Mouse (Mus musculus) midbrain, embryonic 16.5 days (tissue): ENCODE data around the gene Plpp3. TPM values are rescaled to one million over a fixed set of nuclear protein-coding genes. Genes with fewer than 3 reads are reported as not detected.

ENCODE experiments used
- ATAC-seq: fragments of 200-750 bp; cut with Nextera tagmentation; 2 replicates; pipeline ENCODE4 v1.8.0; 2017; ENCODE audit warnings: moderate TSS enrichment
- H3K27ac ChIP-seq: fragments of 300-500 bp; sonication (generic); 2 replicates; pipeline ENCODE4 v1.5.1; 2014; ENCODE audit warnings: mild to moderate bottlenecking, low read length, mixed read lengths
- H3K27me3 ChIP-seq: fragments of 300-500 bp; sonication (generic); 2 replicates; pipeline ENCODE4 v1.6.1; 2014; ENCODE audit warnings: low read depth, low read length, mixed read lengths; ENCODE audit not compliant: control insufficient read depth, insufficient read depth
- H3K36me3 ChIP-seq: fragments of 300-500 bp; sonication (generic); 2 replicates; pipeline ENCODE4 v1.6.1; 2014; ENCODE audit warnings: mild to moderate bottlenecking, low read length, moderate library complexity, mixed read lengths; ENCODE audit not compliant: control insufficient read depth, insufficient read depth
- H3K4me1 ChIP-seq: fragments of 300-500 bp; sonication (generic); 2 replicates; pipeline ENCODE4 v1.6.1; 2014; ENCODE audit warnings: mild to moderate bottlenecking, low read length, mixed read lengths; ENCODE audit not compliant: control insufficient read depth, insufficient read depth
- H3K4me2 ChIP-seq: fragments of 300-500 bp; sonication (generic); 2 replicates; pipeline ENCODE4 v1.6.1; 2014; ENCODE audit warnings: mild to moderate bottlenecking, low read length, mixed read lengths
- H3K4me3 ChIP-seq: fragments of 300-500 bp; sonication (generic); 2 replicates; pipeline ENCODE4 v1.5.1; 2014; ENCODE audit warnings: low read depth, mild to moderate bottlenecking, low read length, moderate library complexity, mixed read lengths
- H3K9ac ChIP-seq: fragments of 300-500 bp; sonication (generic); 2 replicates; pipeline ENCODE4 v1.6.1; 2014; ENCODE audit warnings: low read depth, low read length, mixed read lengths
- H3K9me3 ChIP-seq: fragments of 300-500 bp; sonication (generic); replicated peaks from 2 replicates; pipeline ENCODE4 v1.6.1; 2014; ENCODE audit warnings: mild to moderate bottlenecking, low read length, mixed read lengths; ENCODE audit not compliant: control insufficient read depth, poor library complexity, severe bottlenecking
- WGBS: fragments of 180-500 bp; shearing (Covaris S2); extraction: QIAGEN DNeasy Blood & Tissue Kit; methylation state at CpG from one replicate; pipeline ENCODE4 v1.1.7; 2014; 5-methylcytosine and 5-hydroxymethylcytosine counted together
- polyA plus RNA-seq: library from polyadenylated mRNA; unstranded; fragments of >200 nt; fragmentation: Nextera tagmentation; extraction: Ambion mirVana; gene quantifications from 2 replicates; pipeline ENCODE4 v1.2.1, GENCODE M21; 2015

The Plpp3 gene
- polyA plus RNA-seq, 1 experiment from 2014 or later = 102 TPM

DNA sequence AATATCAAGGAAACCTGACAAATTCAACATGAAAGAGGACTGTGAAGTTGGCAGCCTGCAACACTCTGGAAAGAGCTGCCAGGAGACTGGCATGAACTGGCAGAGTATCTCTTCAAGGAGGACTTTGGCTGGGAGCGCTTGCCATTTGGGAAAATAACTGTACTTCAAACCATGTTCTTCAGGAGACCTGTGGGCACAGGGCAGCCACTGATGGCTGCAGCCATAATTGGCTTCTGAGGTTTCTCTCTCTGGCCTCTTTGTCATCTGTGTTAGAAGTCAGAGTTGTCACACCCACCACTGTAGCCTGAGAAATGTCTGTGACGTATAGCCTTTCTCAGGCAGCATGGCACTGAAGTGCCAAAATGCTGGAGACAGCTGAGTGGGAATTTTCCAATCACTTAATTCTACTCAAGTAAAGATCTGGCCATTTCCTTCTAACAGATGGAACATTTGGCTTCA is 46.2 kb downstream of the Plpp3 start:
- H3K9ac ChIP-seq = no peak overlapping the region
- no peaks in the 10 kb centered on the region; the same call in 1 of the 2 replicates for H3K4me1 ChIP-seq
- H3K4me2 ChIP-seq = no peak overlapping the region
- H3K36me3 ChIP-seq = no peaks in the 10 kb centered on the region
- WGBS = 72% methylated on average over 2 of the region's 2 CpGs
- no peak for ATAC-seq
- H3K4me3 ChIP-seq = no peak overlapping the region
- H3K27ac ChIP-seq = no peak overlapping the region
- no peaks in the 10 kb centered on the region for H3K27me3 ChIP-seq
- H3K9me3 ChIP-seq = no peaks in the 10 kb centered on the region

DNA sequence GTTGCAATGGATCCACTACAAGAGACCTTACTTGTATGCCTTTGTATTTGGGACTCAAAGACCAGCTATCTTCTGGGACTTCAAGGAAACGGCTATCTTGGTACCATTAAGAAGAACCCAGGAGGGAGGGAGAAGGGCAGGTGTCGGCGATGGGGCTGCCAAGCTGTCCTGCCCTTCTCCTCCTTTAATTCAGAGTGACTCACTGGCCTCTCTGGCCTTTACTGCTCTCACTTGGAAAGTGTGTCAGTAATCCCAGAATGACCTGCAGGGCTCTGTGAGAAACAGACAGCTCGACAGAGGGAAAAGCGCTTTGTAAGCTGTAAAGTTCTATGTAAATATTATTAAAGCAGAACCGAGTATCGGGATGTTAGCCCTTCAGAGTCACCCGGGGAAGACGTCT is 46.9 kb downstream of the Plpp3 start:
- Histone ChIP-seq H3K36me3 (no peaks in the 10 kb centered on the region), H3K4me1 (no peaks in the 10 kb centered on the region; the same call in 1 of the 2 replicates), H3K27ac (no peak overlapping the region), H3K4me2 (no peak overlapping the region), H3K4me3 (no peak overlapping the region), H3K9ac (no peak overlapping the region), H3K9me3 (no peaks in the 10 kb centered on the region), H3K27me3 (no peaks in the 10 kb centered on the region)
- 61% methylated on average over 9 of the region's 9 CpGs for WGBS
- ATAC-seq = no peak

DNA sequence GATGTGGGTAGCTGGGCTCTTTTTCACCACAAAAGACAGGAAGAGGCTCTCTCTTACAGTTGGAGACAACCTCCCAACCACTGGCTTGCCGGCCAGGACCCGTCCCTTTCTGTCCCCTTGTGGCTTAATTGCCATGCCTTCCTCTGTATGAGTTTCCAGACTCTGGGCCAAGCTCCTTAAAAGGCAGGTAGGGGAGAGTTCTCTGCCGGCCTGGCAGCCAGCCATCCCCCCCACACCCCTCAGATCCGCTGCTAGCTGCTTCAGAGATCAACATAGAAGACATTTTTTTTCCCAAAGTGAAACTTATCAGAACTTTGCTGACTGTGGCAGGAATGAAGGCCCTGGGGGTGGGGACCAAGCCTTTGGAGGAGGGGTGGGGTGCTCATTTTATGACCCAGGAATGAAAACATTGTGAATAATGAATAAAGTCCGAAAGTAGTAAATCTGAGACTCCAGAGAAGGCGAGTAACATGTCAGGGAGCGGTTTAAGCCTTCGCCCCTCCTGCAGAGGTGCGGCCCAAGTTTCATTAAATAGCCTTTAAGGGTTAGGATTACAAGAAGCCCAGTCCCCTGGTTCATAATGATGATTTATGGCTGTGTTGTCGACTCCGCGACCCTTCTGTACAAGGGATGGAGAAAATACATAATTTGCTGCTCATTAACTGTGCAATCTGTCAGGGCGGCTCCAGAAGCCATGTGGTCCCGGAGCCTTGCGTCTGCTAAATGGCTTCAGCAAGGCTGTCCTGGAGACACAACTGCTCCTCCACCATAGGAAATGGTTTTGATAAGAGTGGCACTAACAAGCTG is 48.1 kb downstream of the Plpp3 start:
- 57% methylated on average over 15 of the region's 15 CpGs for WGBS
- Histone ChIP-seq H3K27me3 (no peaks in the 10 kb centered on the region), H3K4me1 (no peaks in the 10 kb centered on the region; the same call in 1 of the 2 replicates), H3K9me3 (no peaks in the 10 kb centered on the region), H3K27ac (no peak overlapping the region), H3K36me3 (no peaks in the 10 kb centered on the region), H3K4me3 (no peak overlapping the region), H3K4me2 (no peak overlapping the region), H3K9ac (no peak overlapping the region)
- ATAC-seq = no peak

DNA sequence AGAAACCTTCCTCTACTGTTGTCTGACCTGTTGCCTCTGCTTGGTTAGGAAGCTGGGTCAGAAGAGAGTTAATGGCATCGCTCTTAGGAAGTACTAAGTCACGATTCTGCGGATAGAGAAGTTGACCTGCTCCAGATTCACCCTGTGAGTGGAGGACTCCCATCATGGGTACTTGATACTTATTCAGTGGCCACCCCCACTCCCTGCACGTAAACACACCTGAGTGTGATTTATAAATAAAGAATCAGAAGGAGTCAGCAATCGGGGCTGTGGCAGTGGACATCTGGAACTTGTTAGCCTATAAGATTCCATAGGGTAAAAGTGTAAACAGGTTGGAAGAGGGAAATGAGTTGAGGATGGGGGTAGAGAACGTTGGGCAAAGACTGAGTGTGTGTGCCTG is 49.0 kb downstream of the Plpp3 start:
- H3K27ac ChIP-seq = no peak overlapping the region
- H3K4me3 ChIP-seq = no peak overlapping the region
- no peaks in the 10 kb centered on the region for H3K27me3 ChIP-seq
- no peaks in the 10 kb centered on the region for H3K9me3 ChIP-seq
- H3K9ac ChIP-seq = no peak overlapping the region
- no peaks in the 10 kb centered on the region for H3K36me3 ChIP-seq
- no peaks in the 10 kb centered on the region; the same call in 1 of the 2 replicates for H3K4me1 ChIP-seq
- 91% methylated on average over 6 of the region's 6 CpGs for WGBS
- H3K4me2 ChIP-seq = no peak overlapping the region
- ATAC-seq = no peak

DNA sequence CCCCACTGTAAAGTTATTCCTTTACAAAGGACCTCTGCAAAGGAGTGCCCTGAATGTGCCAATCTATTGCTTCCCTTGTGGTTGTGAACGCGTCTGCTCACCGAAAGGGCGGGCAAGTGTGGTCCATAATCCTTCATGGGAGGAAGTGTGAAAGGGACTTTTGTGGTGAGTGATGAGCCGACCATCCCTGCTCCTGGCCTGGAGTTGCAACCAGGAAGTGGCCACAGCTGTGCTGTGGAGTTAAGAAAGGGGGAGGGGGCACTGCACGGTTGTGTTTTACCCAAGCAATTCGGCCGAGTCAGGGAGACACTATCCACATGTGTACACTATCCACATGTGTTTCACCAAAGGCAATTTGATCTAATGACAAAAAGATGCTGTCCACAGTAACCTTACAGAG is 49.8 kb downstream of the Plpp3 start:
- no peak overlapping the region for H3K27ac ChIP-seq
- no peak overlapping the region for H3K4me2 ChIP-seq
- no peak for ATAC-seq
- H3K36me3 ChIP-seq = no peaks in the 10 kb centered on the region
- no peaks in the 10 kb centered on the region; the same call in 1 of the 2 replicates for H3K4me1 ChIP-seq
- no peaks in the 10 kb centered on the region for H3K9me3 ChIP-seq
- no peak overlapping the region for H3K9ac ChIP-seq
- no peak overlapping the region for H3K4me3 ChIP-seq
- no peaks in the 10 kb centered on the region for H3K27me3 ChIP-seq
- 50% methylated on average over 8 of the region's 8 CpGs for WGBS

DNA sequence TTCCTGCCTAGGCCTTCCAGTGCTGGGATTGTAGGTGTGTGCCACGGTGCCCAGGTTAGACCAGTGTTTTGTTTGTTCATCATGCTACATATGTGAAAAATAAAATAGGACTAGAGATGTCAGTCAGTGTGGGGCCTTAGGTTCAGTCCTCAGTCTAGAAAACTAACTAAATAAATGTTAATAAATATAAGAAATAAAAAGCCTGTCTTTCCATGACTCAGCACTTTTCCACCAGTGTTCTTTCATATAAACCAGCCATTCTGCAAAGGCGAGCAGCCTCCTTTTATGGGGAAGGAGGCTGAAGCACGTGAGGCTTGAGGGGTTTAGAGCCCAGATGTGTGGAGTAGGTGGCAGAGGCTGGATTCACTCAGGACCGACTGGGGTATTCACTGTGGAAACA is 50.5 kb downstream of the Plpp3 start:
- Histone ChIP-seq H3K36me3 (no peaks in the 10 kb centered on the region), H3K9ac (no peak overlapping the region), H3K27ac (no peak overlapping the region), H3K4me1 (no peaks in the 10 kb centered on the region; the same call in 1 of the 2 replicates), H3K4me3 (no peak overlapping the region), H3K27me3 (no peaks in the 10 kb centered on the region), H3K4me2 (no peak overlapping the region), H3K9me3 (no peaks in the 10 kb centered on the region)
- no peak for ATAC-seq
- WGBS = 89% methylated on average over 4 of the region's 4 CpGs

DNA sequence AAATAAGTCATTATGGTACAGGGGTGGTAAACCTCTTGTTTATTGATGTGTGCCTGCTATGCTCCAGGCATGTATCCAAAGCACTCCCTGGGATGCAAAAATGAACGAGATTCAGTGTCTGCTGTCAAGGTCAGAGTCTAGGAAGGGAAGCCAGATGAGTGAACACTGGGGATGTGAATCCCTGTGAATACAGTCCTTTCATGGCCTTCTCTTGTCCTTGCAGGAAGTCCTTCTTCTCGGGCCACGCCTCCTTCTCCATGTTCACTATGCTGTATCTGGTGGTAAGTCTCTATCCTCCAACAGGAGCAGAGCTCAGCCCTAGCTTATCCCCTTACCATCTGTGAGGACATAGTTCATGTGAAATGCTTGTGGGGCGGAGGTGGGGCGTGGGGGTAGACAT is 51.8 kb downstream of the Plpp3 start:
- WGBS = 90% methylated on average over 5 of the region's 5 CpGs
- H3K9me3 ChIP-seq = no peaks in the 10 kb centered on the region
- H3K9ac ChIP-seq = no peak overlapping the region
- H3K4me2 ChIP-seq = no peak overlapping the region
- no peaks in the 10 kb centered on the region for H3K36me3 ChIP-seq
- H3K27ac ChIP-seq = no peak overlapping the region
- H3K4me3 ChIP-seq = no peak overlapping the region
- no peaks in the 10 kb centered on the region; the same call in 1 of the 2 replicates for H3K4me1 ChIP-seq
- H3K27me3 ChIP-seq = no peaks in the 10 kb centered on the region
- ATAC-seq = no peak

DNA sequence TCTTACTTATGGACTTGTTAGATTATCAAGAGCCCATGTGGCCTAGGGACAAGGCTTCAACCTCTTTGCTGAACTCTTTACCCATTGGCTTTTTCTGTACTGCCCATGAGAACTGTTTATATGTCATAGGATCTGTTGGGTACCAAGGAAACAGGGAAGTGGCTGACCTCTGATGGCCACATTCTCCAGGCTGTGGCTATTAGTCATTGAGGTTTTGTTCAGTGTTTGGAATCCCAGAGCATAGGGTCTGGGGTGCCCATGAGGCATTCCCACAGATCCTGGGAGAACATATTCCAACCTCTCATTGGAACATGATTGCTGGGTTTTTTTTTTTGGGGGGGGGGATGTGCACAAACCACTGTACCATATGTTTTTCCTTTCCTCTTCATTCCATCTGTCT is 56.2 kb downstream of the Plpp3 start:
- Histone ChIP-seq H3K4me1 (no peaks in the 10 kb centered on the region), H3K27ac (no peak overlapping the region), H3K36me3 (no peaks in the 10 kb centered on the region), H3K4me3 (no peak overlapping the region), H3K9ac (no peak overlapping the region), H3K27me3 (no peaks in the 10 kb centered on the region), H3K9me3 (no peaks in the 10 kb centered on the region), H3K4me2 (no peak overlapping the region)
- no peak for ATAC-seq

DNA sequence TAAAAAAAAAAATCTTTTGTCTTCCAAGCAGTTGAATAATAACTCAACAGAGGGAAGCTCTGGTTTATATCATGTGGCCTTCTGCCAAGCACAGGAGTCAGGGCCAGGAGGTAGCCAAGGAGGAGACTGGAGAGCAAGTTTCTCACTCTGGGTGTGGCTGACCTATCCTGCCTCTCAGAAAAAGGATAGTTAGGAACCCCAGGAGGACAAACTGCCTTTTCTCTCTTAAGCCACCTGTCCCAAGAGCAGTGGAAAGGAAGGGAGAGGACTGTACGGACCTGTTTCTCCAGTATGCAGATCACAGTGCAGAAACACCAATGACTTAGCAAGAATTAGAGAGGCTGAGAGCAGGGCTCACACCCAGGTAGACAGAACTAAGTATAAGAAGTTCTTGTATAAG is 57.3 kb downstream of the Plpp3 start:
- H3K4me2 ChIP-seq = no peak overlapping the region
- no peaks in the 10 kb centered on the region for H3K36me3 ChIP-seq
- no peak overlapping the region for H3K9ac ChIP-seq
- WGBS = 87% methylated on average over 1 of the region's 1 CpGs
- H3K27ac ChIP-seq = no peak overlapping the region
- H3K4me1 ChIP-seq = no peaks in the 10 kb centered on the region
- H3K4me3 ChIP-seq = no peak overlapping the region
- H3K27me3 ChIP-seq = no peaks in the 10 kb centered on the region
- no peaks in the 10 kb centered on the region for H3K9me3 ChIP-seq
- no peak for ATAC-seq
